Mouse (Mus musculus): ENCODE measurements around the gene Lin7b.

DNA sequence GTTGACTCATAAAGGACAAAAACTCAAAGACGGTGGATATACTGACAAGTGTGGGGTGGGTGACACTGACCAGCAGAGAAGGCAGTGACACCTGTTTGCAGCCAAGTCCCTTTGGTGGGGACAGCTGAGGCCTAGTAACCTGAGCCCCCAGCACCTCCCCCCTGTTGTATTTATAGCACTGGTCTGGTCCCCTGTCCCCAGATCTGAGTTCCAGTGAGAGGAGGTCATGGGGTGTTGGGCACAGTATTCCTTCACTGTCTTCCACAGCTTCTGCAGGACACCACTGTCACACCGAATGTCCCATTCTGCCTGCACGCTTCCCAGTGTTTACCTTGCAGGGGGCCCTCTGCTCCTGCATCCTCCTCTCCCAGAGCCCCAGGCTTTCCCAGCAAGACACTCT lies 35.8 kb downstream of the Lin7b start:
- no peak for TF ChIP-seq GATA1 (IDR thresholded peaks at IDR 0.05; ENCODE audit: borderline replicate concordance, low read length)
- TF ChIP-seq FLI1 (IDR thresholded peaks at IDR 0.05; ENCODE audit: low read length): no peak
